Mouse (Mus musculus): ENCODE data around the gene Cacna2d3. TPM values are rescaled to one million over a fixed set of nuclear protein-coding genes. Genes with fewer than 3 reads are reported as not detected.

The Cacna2d3 gene
- total and polyA plus RNA-seq, 2 experiments from 2014 or later = 24.0 to 32.8 TPM

DNA sequence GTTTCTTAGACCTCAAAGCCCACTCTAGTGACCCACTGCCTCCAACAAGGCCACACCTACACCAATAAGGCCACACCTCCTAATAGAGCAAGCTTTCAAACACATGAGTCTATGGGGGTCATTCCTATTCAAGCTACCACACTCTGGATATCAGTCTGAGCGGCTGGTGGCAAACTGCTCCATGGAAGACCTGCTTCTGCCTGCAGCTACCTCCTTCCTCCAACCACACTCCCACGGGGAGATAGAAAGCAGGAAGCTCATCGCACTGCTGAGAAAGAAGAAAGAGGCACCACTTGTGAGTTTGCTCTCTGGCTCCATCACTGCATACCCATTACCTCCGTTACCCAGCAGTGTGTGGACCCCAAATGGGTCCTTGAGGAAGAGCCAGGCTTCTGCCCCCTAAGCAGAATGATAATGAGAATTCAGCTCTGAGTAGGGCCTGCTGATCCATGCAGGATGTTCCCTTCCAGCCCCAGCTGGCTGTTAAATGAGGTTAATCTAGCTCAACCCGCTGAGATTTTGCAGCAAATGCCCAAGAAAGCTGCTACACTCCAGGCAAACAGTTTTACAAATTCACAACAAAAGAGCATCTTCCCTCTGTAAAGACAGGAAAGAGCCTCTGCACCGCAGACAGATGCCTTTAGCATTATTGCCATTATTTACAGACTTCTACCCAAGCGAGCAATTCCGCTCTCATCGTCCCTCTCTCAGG is 397.8 kb downstream of the Cacna2d3 start:
- WGBS = 76% methylated on average over 9 of the region's 9 CpGs
- Histone ChIP-seq H3K27me3 (ENCODE audit: insufficient read depth, low read length) (no peaks in the 10 kb centered on the region), H3K4me1 (ENCODE audit: insufficient read depth, low read length) (no peaks in the 10 kb centered on the region), H3K4me2 (ENCODE audit: low read depth, low read length, poor library complexity, severe bottlenecking) (no peak overlapping the region), H3K36me3 (ENCODE audit: insufficient read depth, low read length) (no peaks in the 10 kb centered on the region), H3K9me3 (ENCODE audit: low read length) (no peaks in the 10 kb centered on the region), H3K9ac (replicated peaks; ENCODE audit: low read length, poor library complexity, severe bottlenecking) (no peak overlapping the region), H3K27ac (ENCODE audit: low read depth, low read length) (no peak overlapping the region), H3K4me3 (ENCODE audit: low read depth, low read length) (no peak overlapping the region)
- TF ChIP-seq CTCF (IDR thresholded peaks at IDR 0.05) = no peak
- DNase-seq (ENCODE audit: low spot score) = no peak
- ATAC-seq (ENCODE audit: low FRiP score) = no peak

DNA sequence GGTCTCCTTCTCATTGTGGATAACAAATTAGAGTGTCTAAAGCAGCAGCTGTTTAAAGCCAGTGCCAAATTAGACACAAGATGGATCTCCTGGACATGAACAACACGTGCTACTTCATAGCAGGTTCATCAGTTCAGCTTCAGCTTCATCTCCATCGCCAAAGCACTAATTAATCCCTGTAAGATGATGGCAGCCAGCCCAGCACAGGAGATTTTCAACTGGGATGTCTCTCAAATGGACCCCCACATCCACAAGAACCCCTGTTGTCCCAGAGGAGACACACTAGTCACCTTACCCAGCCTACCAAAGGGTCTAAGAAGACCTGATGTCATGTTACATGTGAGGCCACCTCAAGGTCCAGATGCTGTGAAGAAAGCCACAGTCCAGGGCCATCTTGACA is 408.2 kb downstream of the Cacna2d3 start:
- Histone ChIP-seq H3K27ac (ENCODE audit: low read depth, low read length) (no peak overlapping the region), H3K9me3 (ENCODE audit: low read length) (no peaks in the 10 kb centered on the region), H3K4me3 (ENCODE audit: low read depth, low read length) (no peak overlapping the region), H3K9ac (replicated peaks; ENCODE audit: low read length, poor library complexity, severe bottlenecking) (no peak overlapping the region), H3K4me1 (ENCODE audit: insufficient read depth, low read length) (no peaks in the 10 kb centered on the region), H3K27me3 (ENCODE audit: insufficient read depth, low read length) (no peaks in the 10 kb centered on the region), H3K4me2 (ENCODE audit: low read depth, low read length, poor library complexity, severe bottlenecking) (no peak overlapping the region), H3K36me3 (ENCODE audit: insufficient read depth, low read length) (no peaks in the 10 kb centered on the region)
- ATAC-seq (ENCODE audit: low FRiP score) = no peak
- WGBS = 81% methylated on average over 2 of the region's 2 CpGs
- no peak for TF ChIP-seq CTCF (IDR thresholded peaks at IDR 0.05)
- no peak for DNase-seq (ENCODE audit: low spot score)

DNA sequence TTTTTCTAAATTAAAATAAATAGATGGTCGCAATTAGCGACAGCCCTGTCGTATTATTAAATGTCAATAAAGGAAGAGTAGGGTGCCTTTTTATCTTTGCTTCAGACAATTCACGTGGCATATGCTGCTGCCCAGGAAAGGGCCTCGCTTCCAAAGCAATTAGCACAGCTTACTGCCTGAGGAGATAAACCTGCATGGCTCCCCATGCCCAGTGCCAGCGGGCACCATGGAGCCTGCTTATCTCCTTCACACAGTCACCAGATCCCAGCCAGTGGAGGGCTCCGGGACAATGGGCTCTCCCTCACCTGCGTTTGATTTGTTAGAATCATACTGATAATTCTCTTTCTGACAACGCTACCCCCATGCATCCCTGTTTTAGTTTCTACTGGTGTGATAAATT is 416.0 kb downstream of the Cacna2d3 start:
- Histone ChIP-seq H3K27me3 (ENCODE audit: insufficient read depth, low read length) (no peaks in the 10 kb centered on the region), H3K9me3 (ENCODE audit: low read length) (no peaks in the 10 kb centered on the region), H3K27ac (ENCODE audit: low read depth, low read length) (no peak overlapping the region), H3K4me1 (ENCODE audit: insufficient read depth, low read length) (no peaks in the 10 kb centered on the region), H3K36me3 (ENCODE audit: insufficient read depth, low read length) (no peaks in the 10 kb centered on the region), H3K9ac (replicated peaks; ENCODE audit: low read length, poor library complexity, severe bottlenecking) (no peak overlapping the region), H3K4me2 (ENCODE audit: low read depth, low read length, poor library complexity, severe bottlenecking) (no peak overlapping the region), H3K4me3 (ENCODE audit: low read depth, low read length) (no peak overlapping the region)
- WGBS = 64% methylated on average over 9 of the region's 9 CpGs
- no peak for TF ChIP-seq CTCF (IDR thresholded peaks at IDR 0.05)
- DNase-seq (ENCODE audit: low spot score) (peak; percentile 43), ATAC-seq (ENCODE audit: low FRiP score) (no peak)

DNA sequence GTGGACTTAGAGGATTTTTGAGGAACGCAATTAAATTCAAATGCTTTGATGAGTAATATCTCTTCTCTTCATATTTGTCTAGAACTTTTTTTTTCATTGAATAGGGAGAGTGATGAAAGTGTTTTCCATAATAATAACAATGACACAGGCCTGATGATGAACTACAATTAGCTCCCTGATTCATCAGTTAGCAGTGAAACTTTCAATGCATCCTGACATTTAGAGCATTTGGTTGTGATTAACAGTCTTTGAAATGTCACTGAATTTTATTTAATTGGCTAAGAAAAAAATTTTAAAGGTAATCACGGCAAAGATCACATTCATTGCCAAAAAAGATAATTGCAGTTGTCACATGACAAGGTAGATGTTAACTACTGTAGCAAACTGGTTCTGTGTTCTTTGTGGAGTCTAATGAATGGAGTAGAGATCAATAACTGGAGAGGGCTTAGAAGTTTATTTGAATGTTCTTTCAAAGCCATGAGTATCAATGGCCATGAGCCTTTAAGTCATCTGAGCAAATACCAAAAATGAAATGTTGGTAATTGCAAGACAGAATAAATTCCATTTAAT is 425.4 kb downstream of the Cacna2d3 start:
- no peaks in the 10 kb centered on the region for H3K4me1 ChIP-seq (ENCODE audit: insufficient read depth, low read length)
- no peaks in the 10 kb centered on the region for H3K9me3 ChIP-seq (ENCODE audit: low read length)
- no peak for TF ChIP-seq CTCF (IDR thresholded peaks at IDR 0.05)
- WGBS = 77% methylated on average over 2 of the region's 2 CpGs
- H3K27me3 ChIP-seq (ENCODE audit: insufficient read depth, low read length) = no peaks in the 10 kb centered on the region
- no peak for DNase-seq (ENCODE audit: low spot score)
- ATAC-seq (ENCODE audit: low FRiP score) = no peak
- no peak overlapping the region for H3K4me3 ChIP-seq (ENCODE audit: low read depth, low read length)
- H3K27ac ChIP-seq (ENCODE audit: low read depth, low read length) = no peak overlapping the region
- no peak overlapping the region for H3K4me2 ChIP-seq (ENCODE audit: low read depth, low read length, poor library complexity, severe bottlenecking)
- H3K36me3 ChIP-seq (ENCODE audit: insufficient read depth, low read length) = no peaks in the 10 kb centered on the region
- H3K9ac ChIP-seq (replicated peaks; ENCODE audit: low read length, poor library complexity, severe bottlenecking) = no peak overlapping the region

DNA sequence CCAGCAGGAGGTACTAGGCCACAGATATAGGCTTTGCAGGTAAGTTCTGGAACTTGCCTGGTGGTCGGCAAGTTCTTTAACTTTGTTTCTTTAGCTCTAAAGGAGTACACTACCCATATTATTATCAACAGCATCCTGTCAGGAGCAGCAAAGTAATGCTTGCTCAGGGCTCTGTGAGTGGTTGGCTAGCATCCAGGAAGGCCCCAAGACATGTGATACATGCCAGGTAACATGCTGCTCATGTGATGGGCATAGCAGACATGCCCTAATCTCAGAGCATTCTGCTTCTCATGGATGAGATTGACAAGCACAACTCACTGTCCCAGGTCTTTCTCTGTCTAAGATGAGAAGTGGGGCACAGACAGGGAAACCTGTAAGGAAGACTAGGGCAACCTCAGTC is 442.8 kb downstream of the Cacna2d3 start:
- ATAC-seq (ENCODE audit: low FRiP score) (no peak), DNase-seq (ENCODE audit: low spot score) (peak; percentile 52)
- WGBS = 91% methylated on average over 1 of the region's 1 CpGs
- no peak for TF ChIP-seq CTCF (IDR thresholded peaks at IDR 0.05)
- no peaks in the 10 kb centered on the region for H3K9me3 ChIP-seq (ENCODE audit: low read length)
- no peak overlapping the region for H3K4me3 ChIP-seq (ENCODE audit: low read depth, low read length)
- no peak overlapping the region for H3K9ac ChIP-seq (replicated peaks; ENCODE audit: low read length, poor library complexity, severe bottlenecking)
- H3K4me2 ChIP-seq (ENCODE audit: low read depth, low read length, poor library complexity, severe bottlenecking) = no peak overlapping the region
- no peaks in the 10 kb centered on the region for H3K4me1 ChIP-seq (ENCODE audit: insufficient read depth, low read length)
- no peaks in the 10 kb centered on the region for H3K36me3 ChIP-seq (ENCODE audit: insufficient read depth, low read length)
- H3K27ac ChIP-seq (ENCODE audit: low read depth, low read length) = no peak overlapping the region
- H3K27me3 ChIP-seq (ENCODE audit: insufficient read depth, low read length) = no peaks in the 10 kb centered on the region

DNA sequence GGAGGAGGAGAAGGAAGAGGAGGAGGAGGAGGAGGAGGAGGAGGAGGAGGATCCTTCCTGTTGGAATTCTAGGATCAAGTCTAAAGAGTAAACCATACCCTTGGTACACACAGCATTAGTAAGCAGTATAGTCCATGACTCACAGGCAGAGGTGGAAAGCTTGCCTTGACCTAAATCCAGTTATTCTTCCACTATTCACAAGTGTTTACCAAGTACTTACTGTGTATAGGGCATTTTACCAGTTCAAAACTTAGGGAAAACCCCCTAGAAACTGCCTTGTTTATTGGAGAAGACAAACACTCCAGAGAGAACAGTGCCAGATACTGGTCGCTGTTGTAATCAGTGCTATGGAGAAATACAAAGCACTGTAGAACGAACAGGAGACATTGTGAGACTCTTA is 443.3 kb downstream of the Cacna2d3 start:
- Histone ChIP-seq H3K9ac (replicated peaks; ENCODE audit: low read length, poor library complexity, severe bottlenecking) (no peak overlapping the region), H3K27ac (ENCODE audit: low read depth, low read length) (no peak overlapping the region), H3K4me3 (ENCODE audit: low read depth, low read length) (no peak overlapping the region), H3K9me3 (ENCODE audit: low read length) (no peaks in the 10 kb centered on the region), H3K36me3 (ENCODE audit: insufficient read depth, low read length) (no peaks in the 10 kb centered on the region), H3K4me1 (ENCODE audit: insufficient read depth, low read length) (no peaks in the 10 kb centered on the region), H3K4me2 (ENCODE audit: low read depth, low read length, poor library complexity, severe bottlenecking) (no peak overlapping the region), H3K27me3 (ENCODE audit: insufficient read depth, low read length) (no peaks in the 10 kb centered on the region)
- no peak for DNase-seq (ENCODE audit: low spot score)
- WGBS = 89% methylated on average over 2 of the region's 2 CpGs
- TF ChIP-seq CTCF (IDR thresholded peaks at IDR 0.05) = no peak
- no peak for ATAC-seq (ENCODE audit: low FRiP score)

All from midbrain, postnatal 0 days (tissue).